Mouse (Mus musculus) left cerebral cortex, postnatal 4 days (tissue): ENCODE results near the gene Ap2b1. TPM values are rescaled to one million over a fixed set of nuclear protein-coding genes. Genes with fewer than 3 reads are reported as not detected.
"Not testable (repeated sequence)": the region's sequence is repeated elsewhere in the genome, so short reads cannot be mapped to it uniquely, and the experiment has no call there.

Experiments
- DNase-seq: peaks from one replicate; pipeline ENCODE4 v3.0.0-alpha.2; 2022
- intact Hi-C: fragments of 180-260 bp; cut with DNase I; formaldehyde crosslinking; loops from one replicate; pipeline ENCODE4 v1.15.1; 2025
- total RNA-seq, 2 experiments: library from RNA; stranded (reverse); gene quantifications; 2 replicates each; pipeline ENCODE4 v1.2.3; 2021

Ap2b1 gene
- total RNA-seq = 100 to 1,000 TPM; 283 to 311 TPM

- DNase-seq = peak; percentile 93
- intact Hi-C loops = no loop called here
Measured at GRCm38 (mm10) chr11:83298225-83299195, at the start of gene Ap2b1. Gene Ap2b1 (plus strand): TSS chr11:83299024.

DNA sequence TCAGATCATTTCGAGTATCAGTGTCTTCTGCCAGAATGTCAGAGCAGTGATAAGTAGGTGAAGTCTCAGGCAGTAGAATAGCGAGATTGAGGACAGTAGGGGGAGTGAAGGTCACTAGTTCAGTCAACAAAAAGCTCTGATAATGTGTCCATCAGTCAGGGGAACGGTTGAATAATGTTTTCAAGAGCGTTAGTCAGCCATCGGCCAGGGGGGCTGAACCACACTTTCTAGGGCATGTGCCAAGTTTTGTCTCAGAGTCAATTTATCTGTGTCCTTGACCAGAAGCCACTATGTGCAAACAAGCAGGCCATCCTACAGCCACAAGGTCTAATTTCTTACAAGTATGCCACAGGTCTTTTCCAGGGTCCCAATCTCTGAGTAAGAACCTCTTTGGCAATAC is 41.6 kb upstream of the Ap2b1 start:
- DNase-seq, intact Hi-C loops: not testable (repeated sequence)

- intact Hi-C loops = no loop called here
- DNase-seq = no peak
Measured at GRCm38 (mm10) chr11:83262673-83263072, 36.2 kb upstream of the Ap2b1 start.

DNA sequence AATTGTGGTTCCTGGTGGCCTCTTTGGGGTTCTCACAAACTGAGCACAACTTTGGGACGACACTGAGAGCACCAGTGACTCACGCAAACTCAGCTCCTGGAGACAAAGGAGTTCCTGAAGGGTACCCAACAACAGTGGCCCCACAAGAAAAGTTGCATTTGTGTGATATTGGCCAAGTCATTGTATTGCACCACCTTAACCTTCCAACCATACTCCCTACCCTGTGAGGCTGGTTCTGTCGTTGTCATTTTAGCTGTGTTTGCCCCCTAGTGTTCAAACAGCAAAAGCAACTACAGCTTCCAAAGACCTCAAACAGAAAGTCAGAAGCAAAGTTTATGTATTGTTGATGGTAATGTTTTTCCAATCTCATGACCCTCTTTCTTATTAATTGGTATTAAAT is 35.7 kb upstream of the Ap2b1 start:
- intact Hi-C loops = no loop called here
- DNase-seq = no peak

DNA sequence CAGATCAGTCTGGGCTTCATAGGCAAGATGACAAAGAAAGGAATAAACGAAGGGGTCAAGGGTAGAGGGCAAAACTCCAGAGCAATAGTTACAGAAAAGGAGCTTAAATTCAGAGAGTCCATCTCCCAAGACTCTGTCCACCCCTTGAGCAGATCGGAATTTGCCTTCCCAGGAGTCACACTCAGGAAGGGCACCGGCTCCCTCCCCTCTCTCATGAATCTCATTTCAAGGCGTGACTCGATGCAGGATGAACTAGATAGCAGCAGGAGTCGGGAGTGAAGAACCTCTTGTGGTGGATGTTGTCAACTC is 28.0 kb upstream of the Ap2b1 start:
- intact Hi-C loops = no loop called here
- no peak for DNase-seq

- intact Hi-C loops = no loop called here
- peak; percentile 84 for DNase-seq
Measured at GRCm38 (mm10) chr11:83271151-83271950, 27.5 kb upstream of the Ap2b1 start.

DNA sequence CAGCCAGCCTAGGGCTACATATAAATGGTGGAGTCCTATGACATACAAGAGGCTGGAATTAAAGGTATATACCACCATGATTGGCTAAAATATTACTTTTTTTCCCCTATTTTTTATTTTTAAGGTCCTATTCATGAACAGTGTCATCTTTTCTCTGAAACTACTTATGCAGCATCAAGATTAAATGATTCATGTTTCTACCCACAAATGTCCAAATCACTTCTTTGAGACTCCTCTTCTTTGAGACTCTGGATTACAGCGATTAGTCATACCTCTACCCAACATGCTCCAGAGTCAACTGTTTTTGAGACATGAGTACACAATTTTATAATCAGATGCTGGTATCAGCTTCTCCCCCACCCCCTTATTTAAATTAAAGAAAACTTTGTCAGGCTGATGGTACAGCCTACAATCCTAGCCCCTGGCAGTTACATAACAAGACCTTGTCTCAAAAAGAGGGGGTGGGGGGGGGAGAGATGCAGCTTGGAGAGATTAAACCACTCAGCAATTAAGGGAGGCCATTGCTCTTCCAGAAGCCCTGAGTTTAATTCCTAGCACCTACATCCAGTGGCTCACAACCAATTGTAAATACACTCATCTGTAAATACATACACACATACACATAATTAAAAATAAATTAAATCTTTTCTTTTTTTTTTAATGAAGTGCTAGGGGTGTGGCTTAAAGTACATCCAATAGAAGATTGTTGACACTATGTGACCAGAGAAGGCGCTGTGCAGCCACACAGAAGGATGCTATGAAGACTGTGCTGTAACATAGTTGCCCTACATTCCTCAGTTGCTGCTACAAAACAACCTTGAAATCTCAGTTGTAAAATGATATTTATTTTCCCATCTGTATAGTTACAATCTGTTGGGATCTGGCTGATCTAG is 26.6 kb upstream of the Ap2b1 start:
- intact Hi-C loops = no loop called here

DNA sequence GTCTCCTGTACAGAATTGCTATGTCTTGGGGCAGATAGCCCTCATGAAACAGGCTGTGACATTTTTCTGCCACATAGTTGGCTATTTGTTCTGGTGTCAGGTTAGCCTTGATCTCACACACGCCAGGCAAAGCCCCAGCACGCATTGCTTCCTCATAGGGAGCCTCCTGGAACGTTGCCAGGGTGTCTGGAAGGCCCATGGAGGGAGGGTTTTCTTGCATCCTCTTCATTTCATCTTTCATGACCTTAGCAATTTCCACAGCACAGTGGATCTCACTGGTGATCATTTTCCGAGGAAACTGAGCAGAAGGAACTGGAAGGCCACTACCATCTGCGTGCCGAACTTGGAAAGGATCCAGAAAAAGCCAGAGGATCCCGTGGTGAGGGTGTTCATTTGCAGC is 22.6 kb upstream of the Ap2b1 start:
- DNase-seq = peak; percentile 23
- intact Hi-C loops = no loop called here

More for the DNA sequence above, 26.6 kb upstream of the Ap2b1 start:
- peak; percentile 27 for DNase-seq

- intact Hi-C loops = no loop called here
- DNase-seq = no peak
Measured at GRCm38 (mm10) chr11:83279024-83279423, 19.8 kb upstream of the Ap2b1 start.

GRCm38 (mm10) chr11:83279691-83280090 is 19.1 kb upstream of the Ap2b1 start:
- no peak for DNase-seq

GRCm38 (mm10) chr11:83282084-83282483 is 16.7 kb upstream of the Ap2b1 start:
- intact Hi-C loops = no loop called here
- DNase-seq = no peak

More at GRCm38 (mm10) chr11:83279691-83280090, 19.1 kb upstream of the Ap2b1 start:
- intact Hi-C loops = no loop called here

GRCm38 (mm10) chr11:83285627-83286026 is 13.2 kb upstream of the Ap2b1 start:
- no peak for DNase-seq
- intact Hi-C loops = no loop called here

DNA sequence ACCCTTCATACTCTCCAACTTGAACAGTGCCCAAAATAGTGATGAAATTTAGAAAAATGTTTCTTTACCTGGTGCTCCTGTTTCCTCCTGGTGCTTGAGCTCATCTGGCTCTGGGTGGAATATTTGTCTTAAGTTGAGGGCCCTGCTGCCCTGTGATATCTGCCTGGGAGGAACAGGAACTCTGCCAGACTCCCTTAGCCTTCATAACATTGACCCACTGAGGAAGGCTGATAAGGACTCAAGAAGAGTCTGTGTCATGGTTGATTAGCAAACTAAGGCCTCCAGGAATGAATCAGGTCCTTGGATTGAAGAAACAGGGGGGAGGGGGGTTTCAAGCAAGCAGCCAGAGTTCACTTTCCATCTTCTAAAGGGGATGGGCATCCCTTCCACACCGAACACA is 12.3 kb upstream of the Ap2b1 start, which contains the start of gene Slfn14:
Gene Slfn14, minus strand, starts transcription at position 161 of the 400 bp plus-strand sequence.
- no peak for DNase-seq
- intact Hi-C loops = no loop called here

- no peak for DNase-seq
- intact Hi-C loops = no loop called here
Measured at GRCm38 (mm10) chr11:83289036-83289435, 9.8 kb upstream of the Ap2b1 start.

DNA sequence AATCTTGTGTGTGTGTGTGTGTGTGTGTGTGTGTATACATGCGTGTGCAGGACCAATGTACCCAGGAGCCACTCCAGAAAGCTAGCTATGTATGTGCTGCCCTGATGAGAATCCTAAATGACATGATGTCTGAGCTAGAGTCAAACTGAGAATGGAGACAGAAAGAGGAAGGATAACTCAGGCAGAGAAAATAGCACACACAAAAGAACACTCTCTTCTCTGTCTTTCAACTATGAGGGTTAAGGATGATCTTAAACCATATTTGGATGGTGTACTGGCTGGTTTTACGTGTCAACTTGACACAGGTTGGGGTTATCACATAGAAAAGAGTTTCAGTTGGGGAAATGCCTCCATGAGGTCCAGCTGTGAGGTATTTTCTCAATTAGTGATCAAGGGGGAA is 9.2 kb upstream of the Ap2b1 start:
- DNase-seq = no peak
- intact Hi-C loops = no loop called here

GRCm38 (mm10) chr11:83291375-83292250 is 7.2 kb upstream of the Ap2b1 start:
- peak; percentile 95 for DNase-seq
- intact Hi-C loops = no loop called here

DNA sequence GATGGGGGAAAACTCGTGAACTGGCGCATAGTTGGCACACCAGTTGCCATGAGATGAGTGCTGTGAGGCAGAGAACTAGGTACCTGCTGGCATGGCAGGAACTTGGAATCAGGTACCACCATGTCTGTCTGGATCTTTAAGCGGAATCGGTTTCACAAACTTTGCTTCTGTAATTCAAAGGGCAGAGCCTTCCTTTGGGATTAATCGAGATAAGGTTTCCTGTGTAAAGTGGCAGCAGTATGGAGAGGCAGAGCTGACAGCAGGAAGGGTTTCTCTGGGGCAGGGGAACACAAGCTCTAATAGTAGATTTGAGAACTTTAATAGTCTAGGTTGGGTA is 6.6 kb upstream of the Ap2b1 start:
- no peak for DNase-seq
- intact Hi-C loops = no loop called here

DNA sequence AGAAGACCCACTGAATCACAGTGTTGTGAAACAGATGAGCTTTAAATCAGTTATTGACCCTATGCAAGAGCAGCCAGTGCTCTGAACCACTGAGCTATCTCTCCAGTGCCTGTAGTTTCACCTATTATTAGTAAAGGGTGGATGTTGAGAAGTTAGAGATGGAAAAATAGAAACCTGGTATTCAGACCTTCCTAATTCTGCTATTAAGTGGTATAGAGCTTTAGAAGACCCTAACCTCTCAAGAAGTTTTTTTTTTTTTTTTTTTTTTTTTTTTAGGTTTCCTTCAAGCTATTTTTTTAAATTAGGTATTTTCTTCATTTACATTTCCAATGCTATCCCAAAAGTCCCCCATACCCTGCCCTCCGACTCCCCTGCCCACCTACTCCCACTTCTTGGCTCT is 5.6 kb upstream of the Ap2b1 start:
- no peak for DNase-seq
- intact Hi-C loops = no loop called here

DNA sequence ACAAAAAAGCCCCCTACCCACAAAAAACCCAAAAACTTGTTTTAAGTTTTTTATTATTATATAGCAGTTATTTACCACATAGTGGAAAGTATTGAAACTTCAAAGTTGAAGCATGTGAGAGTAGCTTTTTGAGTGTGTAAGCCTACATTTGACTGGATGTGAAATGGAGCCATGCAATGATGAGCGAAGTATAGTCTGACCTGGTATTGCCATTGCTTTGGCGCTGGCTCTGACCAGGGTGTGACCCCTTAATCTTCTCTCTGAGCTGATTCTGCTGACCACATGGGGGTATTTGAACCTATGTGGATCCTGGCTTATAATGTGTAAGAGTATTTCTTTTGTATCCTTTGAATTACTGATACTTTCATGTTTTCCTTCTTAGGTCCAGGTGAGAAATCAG is 4.7 kb upstream of the Ap2b1 start:
- DNase-seq = no peak
- intact Hi-C loops = no loop called here

GRCm38 (mm10) chr11:83297816-83298215 is 1.0 kb upstream of the Ap2b1 start:
- intact Hi-C loops = no loop called here
- DNase-seq = no peak
